Mouse (Mus musculus) common myeloid progenitor, adult 5-6 weeks (primary cell): ENCODE results near the gene Oasl2. TPM values are rescaled to one million over a fixed set of nuclear protein-coding genes. Genes with fewer than 3 reads are reported as not detected.

Experiments used
- ATAC-seq: replicated peaks from 2 replicates; pipeline ENCODE4 v1.8.0; 2016; ENCODE audit warnings: low read depth, mild to moderate bottlenecking, moderate TSS enrichment, inconsistent platforms; ENCODE audit not compliant: poor library complexity, severe bottlenecking
- total RNA-seq: library from RNA; stranded (forward); fragments of 200-1000, 187-1606 nt; gene quantifications from 2 replicates; pipeline ENCODE4 v1.2.3, GENCODE M21; 2017

The Oasl2 gene
- total RNA-seq, 1 experiment from 2014 or later = 10.8 TPM

DNA sequence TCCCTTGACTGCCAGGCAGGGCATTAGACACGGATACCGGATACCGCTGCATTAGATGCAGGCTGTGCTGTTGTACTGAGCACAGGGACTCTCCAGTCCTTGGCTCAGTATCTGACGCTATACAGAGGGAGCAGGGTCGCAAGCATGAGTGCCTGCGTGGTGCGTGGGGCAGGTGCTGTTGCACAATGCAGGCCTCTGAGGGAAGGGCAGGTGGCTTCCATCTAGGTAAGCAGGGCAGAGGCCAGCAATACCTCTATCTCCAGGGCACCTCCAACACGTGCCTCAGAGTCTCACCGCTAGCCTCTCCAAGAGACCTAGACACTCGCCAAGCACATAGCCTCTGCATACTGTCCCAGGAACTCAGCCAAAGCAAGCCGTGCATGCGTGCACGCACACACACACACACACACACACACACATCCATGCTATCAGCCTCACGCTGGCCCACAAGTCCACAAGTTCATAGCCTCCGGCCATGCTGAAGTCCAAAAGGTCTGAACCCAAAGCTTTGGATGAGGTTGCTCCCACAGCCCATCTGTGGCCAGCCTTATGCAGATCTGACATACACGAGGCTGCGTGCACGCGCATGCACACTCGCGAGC, 54.6 kb downstream of the Oasl2 start:
- ATAC-seq = no peak

DNA sequence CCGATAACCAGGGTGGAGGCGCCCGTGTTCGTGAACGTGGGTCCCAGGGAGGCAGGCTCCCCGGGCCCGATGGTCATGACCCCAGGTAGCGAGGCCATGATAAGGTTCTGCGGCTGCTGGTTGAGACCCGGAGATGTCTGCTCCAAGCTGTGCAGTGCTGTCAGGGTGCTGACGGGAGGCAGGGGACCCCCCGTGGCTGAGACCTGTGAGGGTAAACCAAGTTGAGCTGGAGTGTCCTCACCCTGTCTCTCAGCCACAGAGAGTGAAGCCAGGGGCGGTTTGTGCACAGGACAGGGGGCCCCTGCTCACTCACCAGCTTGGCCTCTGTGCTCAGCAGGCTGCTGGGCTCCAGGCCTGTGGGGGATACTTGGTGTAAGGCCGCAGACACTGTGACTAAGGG, 56.6 kb downstream of the Oasl2 start:
- ATAC-seq = no peak

- no peak for ATAC-seq
These were observed 61.3 kb downstream of the Oasl2 start for GRCm38 (mm10) chr5:114958069-114958468.

Other genes starting within 250 kb of the Oasl2 start
- 0.19 and 1.1 TPM in 2 replicates for gene Trpv4, start 238.5 kb upstream of the Oasl2 start, total RNA-seq
- 40.0 and 48.6 TPM in 2 replicates for gene Gltp, start 206.0 kb upstream of the Oasl2 start, total RNA-seq
- gene Tchp, start 189.2 kb upstream of the Oasl2 start, total RNA-seq = 9.7 and 12.3 TPM in 2 replicates
- gene Ankrd13a, start 122.3 kb upstream of the Oasl2 start, total RNA-seq = 365 and 466 TPM in 2 replicates
- gene Git2, start 121.4 kb upstream of the Oasl2 start, total RNA-seq = 80.9 and 86.3 TPM in 2 replicates
- gene 1500011B03Rik, start 73.5 kb upstream of the Oasl2 start, total RNA-seq = 59.4 and 74.8 TPM in 2 replicates
- gene 4930519G04Rik, start 43.3 kb upstream of the Oasl2 start, total RNA-seq = not detected in 2 replicates
- gene Gm9936, start 38.3 kb upstream of the Oasl2 start, total RNA-seq = not detected in 2 replicates
- 3.3 and 4.3 TPM in 2 replicates for gene Oasl1, start 26.3 kb downstream of the Oasl2 start, total RNA-seq
- gene 2210016L21Rik, start 45.2 kb downstream of the Oasl2 start, total RNA-seq = 17.3 and 18.3 TPM in 2 replicates
- gene Hnf1a, start 74.2 kb downstream of the Oasl2 start, total RNA-seq = not detected in 2 replicates
- gene Sppl3, start 114.2 kb downstream of the Oasl2 start, total RNA-seq = 30.9 and 34.4 TPM in 2 replicates
- 1.2 TPM in 1 of 2 replicates, not detected in the other for gene Gm10401, start 201.4 kb downstream of the Oasl2 start, total RNA-seq
- gene Acads, start 222.4 kb downstream of the Oasl2 start, total RNA-seq = 19.5 and 32.2 TPM in 2 replicates
- 11.1 and 14.7 TPM in 2 replicates for gene Unc119b, start 238.0 kb downstream of the Oasl2 start, total RNA-seq